Mouse (Mus musculus) heart, adult 2 months (tissue): Measurements from ENCODE around the gene Cd44. TPM values are rescaled to one million over a fixed set of nuclear protein-coding genes. Genes with fewer than 3 reads are reported as not detected.

ENCODE experiments used
- DNase-seq, 2 experiments: peaks; one replicate each; pipeline ENCODE4 v3.0.0; 2021
- H3K27ac ChIP-seq: fragments of 200-600 bp; 2 replicates; pipeline ENCODE4 v1.8.1; 2022
- H3K27me3 ChIP-seq: fragments of 200-500 bp; 2 replicates; pipeline ENCODE4 v1.6.1; 2012; ENCODE audit warnings: mild to moderate bottlenecking, low read length, inconsistent platforms, mixed read lengths; ENCODE audit not compliant: control insufficient read depth, insufficient read depth
- H3K36me3 ChIP-seq: fragments of 200-500 bp; 2 replicates; pipeline ENCODE4 v1.6.1; 2012; ENCODE audit warnings: low read length, inconsistent platforms; ENCODE audit not compliant: control insufficient read depth, insufficient read depth
- H3K4me1 ChIP-seq: fragments of 200-500 bp; 2 replicates; pipeline ENCODE4 v1.6.1; 2011; ENCODE audit warnings: low read length; ENCODE audit not compliant: control insufficient read depth, insufficient read depth
- H3K4me3 ChIP-seq: fragments of 200-600 bp; 2 replicates; pipeline ENCODE4 v1.8.1; 2022
- H3K79me2 ChIP-seq: fragments of 200-500 bp; replicated peaks from 2 replicates; pipeline ENCODE4 v1.6.1; 2012; ENCODE audit warnings: mild to moderate bottlenecking, inconsistent platforms, low read length, moderate library complexity, mixed read lengths; ENCODE audit not compliant: control insufficient read depth, insufficient read depth
- H3K9ac ChIP-seq: fragments of 200-500 bp; 2 replicates; pipeline ENCODE4 v1.6.1; 2012; ENCODE audit warnings: low read depth, mild to moderate bottlenecking, control low read depth, inconsistent platforms, low read length, mixed read lengths
- CTCF ChIP-seq: fragments of 200-600 bp; IDR thresholded peaks from 2 replicates; pipeline ENCODE4 v1.8.1; 2022; ENCODE audit warnings: antibody characterized with exemption, mild to moderate bottlenecking, moderate library complexity
- EP300 ChIP-seq: fragments of 200-500 bp; IDR thresholded peaks from 2 replicates; pipeline ENCODE4 v1.6.1; 2011; ENCODE audit warnings: low read depth, low read length, control low read depth; ENCODE audit not compliant: insufficient read depth
- POLR2A ChIP-seq: fragments of 200-500 bp; IDR thresholded peaks from 2 replicates; pipeline ENCODE4 v1.6.1; 2011; ENCODE audit warnings: mild to moderate bottlenecking, low read depth, low read length, control low read depth; ENCODE audit not compliant: insufficient read depth
- WGBS: fragments of 180-500 bp; shearing (Covaris S2); methylation state at CpG from one replicate; pipeline ENCODE4 v1.1.7; 2018; 5-methylcytosine and 5-hydroxymethylcytosine counted together
- intact Hi-C: fragments of 180-260 bp; cut with DNase I; formaldehyde crosslinking; loops from one replicate; pipeline ENCODE4 v1.15.1; 2025
- polyA plus RNA-seq: library from polyadenylated mRNA; depleted of rRNA; stranded (reverse); fragments of >200 nt; gene quantifications from 2 replicates; pipeline ENCODE4 v1.2.3, GENCODE M21; 2012
- total RNA-seq, 2 experiments: library from RNA; stranded (reverse); gene quantifications; 2 replicates each; pipeline ENCODE4 v1.2.3; 2021

Cd44 gene
- total and polyA plus RNA-seq, 3 experiments = 8.4 to 10.8 (median 9.1) TPM

- no peaks in the 10 kb centered on the region for H3K79me2 ChIP-seq
- no peak for DNase-seq
- H3K27ac ChIP-seq = no peak overlapping the region
- 77% methylated on average over 4 of the region's 4 CpGs for WGBS
- H3K27me3 ChIP-seq = no peaks in the 10 kb centered on the region
- TF ChIP-seq EP300 = no peak
- TF ChIP-seq POLR2A = no peak
- TF ChIP-seq CTCF = no peak
- no peak overlapping the region for H3K4me3 ChIP-seq
- H3K9ac ChIP-seq = no peak overlapping the region
- no peaks in the 10 kb centered on the region for H3K36me3 ChIP-seq
- intact Hi-C loops = no loop called here
- no peaks in the 10 kb centered on the region for H3K4me1 ChIP-seq
These were observed 95.5 kb downstream of the Cd44 start for GRCm38 (mm10) chr2:102805761-102806496.

- WGBS = 57% methylated on average over 6 of the region's 6 CpGs
- Histone ChIP-seq H3K4me3 (no peak overlapping the region), H3K27ac (no peak overlapping the region), H3K9ac (no peak overlapping the region), H3K27me3 (no peaks in the 10 kb centered on the region), H3K36me3 (no peaks in the 10 kb centered on the region), H3K4me1 (no peaks in the 10 kb centered on the region), H3K79me2 (no peaks in the 10 kb centered on the region)
- intact Hi-C loops = no loop called here
- TF ChIP-seq EP300 (no peak), CTCF (no peak), POLR2A (no peak)
- no peak for DNase-seq
These were observed 96.2 kb downstream of the Cd44 start for GRCm38 (mm10) chr2:102805283-102805682.

GRCm38 (mm10) chr2:102804109-102804508, 97.4 kb downstream of the Cd44 start:
- no peak overlapping the region for H3K4me3 ChIP-seq
- intact Hi-C loops = loop anchor here (5.0 kb wide), 3 partner anchors 62 to 283 kb away; no protein-coding TSS in a partner anchor
- no peaks in the 10 kb centered on the region for H3K27me3 ChIP-seq
- 17% methylated on average over 2 of the region's 2 CpGs for WGBS
- H3K9ac ChIP-seq = no peak overlapping the region
- no peak overlapping the region for H3K27ac ChIP-seq
- DNase-seq = peak in 1 of 2 experiments; percentile 3
- no peak for TF ChIP-seq POLR2A
- TF ChIP-seq CTCF = peak; percentile 89
- no peaks in the 10 kb centered on the region for H3K79me2 ChIP-seq
- H3K36me3 ChIP-seq = no peaks in the 10 kb centered on the region
- no peaks in the 10 kb centered on the region for H3K4me1 ChIP-seq

- Histone ChIP-seq H3K27me3 (no peaks in the 10 kb centered on the region), H3K36me3 (no peaks in the 10 kb centered on the region), H3K4me1 (no peaks in the 10 kb centered on the region), H3K9ac (no peak overlapping the region), H3K79me2 (no peaks in the 10 kb centered on the region), H3K4me3 (no peak overlapping the region), H3K27ac (no peak overlapping the region)
- intact Hi-C loops = loop anchor here (5.0 kb wide), 3 partner anchors 60 to 285 kb away; no protein-coding TSS in a partner anchor
- DNase-seq = no peak
- no peak for TF ChIP-seq CTCF
- TF ChIP-seq EP300 = no peak
- TF ChIP-seq POLR2A = no peak
- WGBS = 80% methylated on average over 1 of the region's 1 CpGs
These were observed 99.6 kb downstream of the Cd44 start for GRCm38 (mm10) chr2:102801899-102802298.

- Histone ChIP-seq H3K79me2 (no peaks in the 10 kb centered on the region), H3K9ac (no peak overlapping the region), H3K4me1 (no peaks in the 10 kb centered on the region), H3K27ac (no peak overlapping the region), H3K4me3 (no peak overlapping the region), H3K27me3 (no peaks in the 10 kb centered on the region), H3K36me3 (no peaks in the 10 kb centered on the region)
- intact Hi-C loops = no loop called here
- TF ChIP-seq CTCF = no peak
- TF ChIP-seq POLR2A = no peak
- TF ChIP-seq EP300 = no peak
- 66% methylated on average over 2 of the region's 2 CpGs for WGBS
- DNase-seq = no peak
These were observed 103.3 kb downstream of the Cd44 start for GRCm38 (mm10) chr2:102798149-102798548.

GRCm38 (mm10) chr2:102795034-102795433, 106.4 kb downstream of the Cd44 start:
- Histone ChIP-seq H3K79me2 (no peaks in the 10 kb centered on the region), H3K4me1 (no peaks in the 10 kb centered on the region), H3K9ac (no peak overlapping the region), H3K36me3 (no peaks in the 10 kb centered on the region), H3K4me3 (no peak overlapping the region), H3K27me3 (no peaks in the 10 kb centered on the region), H3K27ac (no peak overlapping the region)
- no peak for TF ChIP-seq EP300
- TF ChIP-seq CTCF = no peak
- no peak for TF ChIP-seq POLR2A
- WGBS = 68% methylated on average over 3 of the region's 3 CpGs
- DNase-seq = no peak
- intact Hi-C loops = no loop called here
